Mouse (Mus musculus) limb, embryonic 11.5 days (tissue): ENCODE data around the gene Gm3893. TPM values are rescaled to one million over a fixed set of nuclear protein-coding genes. Genes with fewer than 3 reads are reported as not detected.
"Not testable (repeated sequence)": the region's sequence is repeated elsewhere in the genome, so short reads cannot be mapped to it uniquely, and the experiment has no call there.

ENCODE experiments used
- ATAC-seq: fragments of 200-750 bp; cut with Nextera tagmentation; 2 replicates; pipeline ENCODE4 v1.8.0; 2017; ENCODE audit warnings: low read depth; ENCODE audit not compliant: insufficient number of reproducible peaks, low FRiP score, low TSS enrichment
- DNase-seq: peaks from one replicate; pipeline ENCODE4 v3.0.0-alpha.2; 2015; ENCODE audit warnings: low spot score
- H3K27ac ChIP-seq: fragments of 300-500 bp; sonication (generic); replicated peaks from 2 replicates; pipeline ENCODE4 v1.5.1; 2014; ENCODE audit warnings: low read depth, mild to moderate bottlenecking, low read length
- H3K27me3 ChIP-seq: fragments of 300-500 bp; sonication (generic); 2 replicates; pipeline ENCODE4 v1.6.1; 2014; ENCODE audit warnings: mild to moderate bottlenecking, low read length, mixed read lengths; ENCODE audit not compliant: control insufficient read depth, insufficient read depth
- H3K36me3 ChIP-seq: fragments of 300-500 bp; sonication (generic); 2 replicates; pipeline ENCODE4 v1.6.1; 2014; ENCODE audit warnings: mild to moderate bottlenecking, low read length, moderate library complexity, mixed read lengths; ENCODE audit not compliant: control insufficient read depth, insufficient read depth
- H3K4me1 ChIP-seq: fragments of 300-500 bp; sonication (generic); 2 replicates; pipeline ENCODE4 v1.6.1; 2014; ENCODE audit warnings: low read length, mixed read lengths; ENCODE audit not compliant: control insufficient read depth, insufficient read depth
- H3K4me2 ChIP-seq: fragments of 300-500 bp; sonication (generic); 2 replicates; pipeline ENCODE4 v1.6.1; 2014; ENCODE audit warnings: low read depth, mild to moderate bottlenecking, moderate library complexity; ENCODE audit not compliant: severe bottlenecking
- H3K4me3 ChIP-seq: fragments of 300-500 bp; sonication (generic); 2 replicates; pipeline ENCODE4 v1.5.1; 2014; ENCODE audit warnings: low read depth, low read length
- H3K9ac ChIP-seq: fragments of 300-500 bp; sonication (generic); 2 replicates; pipeline ENCODE4 v1.6.1; 2014; ENCODE audit warnings: mild to moderate bottlenecking, low read length
- H3K9me3 ChIP-seq: fragments of 300-500 bp; sonication (generic); 2 replicates; pipeline ENCODE4 v1.6.1; 2016; ENCODE audit warnings: low read length; ENCODE audit not compliant: control insufficient read depth
- WGBS: fragments of 180-500 bp; shearing (Covaris S2); extraction: QIAGEN DNeasy Blood & Tissue Kit; methylation state at CpG from one replicate; pipeline ENCODE4 v1.1.7; 2014; 5-methylcytosine and 5-hydroxymethylcytosine counted together
- polyA plus RNA-seq: library from polyadenylated mRNA; unstranded; fragments of >200 nt; fragmentation: Nextera tagmentation; extraction: Ambion mirVana; gene quantifications from 2 replicates; pipeline ENCODE4 v1.2.1, GENCODE M21; 2014

Gm3893 gene
- not detected in 2 replicates for polyA plus RNA-seq

- H3K4me3 ChIP-seq, H3K36me3 ChIP-seq, H3K27ac ChIP-seq, DNase-seq, H3K9me3 ChIP-seq, ATAC-seq, H3K4me2 ChIP-seq, H3K4me1 ChIP-seq, H3K27me3 ChIP-seq, H3K9ac ChIP-seq: not testable (repeated sequence)
- WGBS = no CpG with 5 or more reads among the region's 2 CpGs
Observed at GRCm38 (mm10) chr4:42090907-42091306, at the start of gene Gm3893. Gm3893 (plus strand) TSS chr4:42091207.

- not testable (repeated sequence) for H3K9ac ChIP-seq, H3K36me3 ChIP-seq, H3K4me3 ChIP-seq, ATAC-seq, DNase-seq, H3K4me1 ChIP-seq, H3K27me3 ChIP-seq, H3K27ac ChIP-seq, H3K4me2 ChIP-seq, H3K9me3 ChIP-seq
- WGBS = no CpG with 5 or more reads among the region's 5 CpGs
Observed at GRCm38 (mm10) chr4:42114517-42114916, 23.5 kb downstream of the Gm3893 start, which contains the start of gene Gm13304. Gm13304 (plus strand) TSS chr4:42114817.

Other genes with a start within 250 kb of the Gm3893 start
- gene Gm21541, start 187.6 kb upstream of the Gm3893 start, polyA plus RNA-seq = not detected in 2 replicates
- 1.3 and 2.0 TPM in 2 replicates for gene Gm20878, start 149.6 kb upstream of the Gm3893 start, polyA plus RNA-seq
- 0.33 and 0.40 TPM in 2 replicates for gene Fam205a4, start 125.1 kb upstream of the Gm3893 start, polyA plus RNA-seq
- not detected in 2 replicates for gene Gm21093, start 56.5 kb upstream of the Gm3893 start, polyA plus RNA-seq
- 1.1 TPM in 1 of 2 replicates, not detected in the other for gene Gm13304, start 23.6 kb downstream of the Gm3893 start, polyA plus RNA-seq
- gene Gm13306, start 62.2 kb downstream of the Gm3893 start, polyA plus RNA-seq = not detected in 2 replicates
- gene Gm13305, start 77.4 kb downstream of the Gm3893 start, polyA plus RNA-seq = 0.63 TPM in 1 of 2 replicates, not detected in the other
- gene Gm10600, start 149.4 kb downstream of the Gm3893 start, polyA plus RNA-seq = not detected in 2 replicates
- gene Ccl21b, start 164.6 kb downstream of the Gm3893 start, polyA plus RNA-seq = not detected in 2 replicates
- not detected in 2 replicates for gene Gm21953, start 203.1 kb downstream of the Gm3893 start, polyA plus RNA-seq
- not detected in 2 replicates for gene Fam205a3, start 227.1 kb downstream of the Gm3893 start, polyA plus RNA-seq